Comparison of ENCODE assay signal across 9 mouse cellular contexts in genomic region chr7:110821068-110821467, GRCm38 (mm10). TPM values are rescaled to one million over a fixed set of nuclear protein-coding genes. Genes with fewer than 3 reads are reported as not detected.
DNase-seq lines count a peak whose midpoint lies in the region; ATAC-seq and TF ChIP-seq lines count a peak whose summit lies in the region.
"Had no signal": no experiment of that assay in that cellular context is flagged by ENCODE, and none has a peak within 500 bp of the region (broad histone marks: within the 10 kb centered on the region; RNA-seq: fewer than 3 reads in every experiment).

No protein-coding gene starts in this region.

- no peaks in the 10 kb centered on the region for H3K9me3 ChIP-seq in liver, postnatal 0 days (ENCODE audit: low read length)
- H3K9me3 ChIP-seq in forebrain, embryonic 10.5 days = no peaks in the 10 kb centered on the region

- no peak overlapping the region for H3K4me2 ChIP-seq in liver, postnatal 0 days (ENCODE audit: low read depth, low read length)

- H3K4me1 ChIP-seq in liver, postnatal 0 days (ENCODE audit: insufficient read depth) = peaks cover 46% of the 10 kb centered on the region
- no peaks in the 10 kb centered on the region for H3K4me1 ChIP-seq in forebrain, embryonic 10.5 days

- H3K36me3 ChIP-seq in liver, postnatal 0 days (replicated peaks; ENCODE audit: insufficient read depth, low read length) = peaks cover 54% of the 10 kb centered on the region
- H3K36me3 ChIP-seq in forebrain, embryonic 10.5 days (replicated peaks) = peaks cover 40% of the 10 kb centered on the region

- no peak for TF ChIP-seq EP300 in liver, postnatal 0 days (IDR thresholded peaks at IDR 0.05; ENCODE audit: low read depth)

- no peak overlapping the region for H3K4me3 ChIP-seq in liver, postnatal 0 days (ENCODE audit: low read depth, low read length)
- H3K4me3 ChIP-seq in forebrain, embryonic 10.5 days = no peak overlapping the region

- H3K9ac ChIP-seq in liver, postnatal 0 days (replicated peaks) = no peak overlapping the region

- peak; percentile 54 for TF ChIP-seq CTCF in liver, postnatal 0 days (IDR thresholded peaks at IDR 0.05; ENCODE audit: low read depth)

- DNase-seq in embryo, embryonic 10 days (ENCODE audit: low spot score) = peak; percentile 58
- no peak for DNase-seq in embryo, embryonic 9.5 days (ENCODE audit: extremely low spot score)
- peak; percentile 84 for DNase-seq in layer of hippocampus, adult 9-11 months
- DNase-seq in layer of hippocampus, adult 8-10 months (ENCODE audit: low spot score in 2 of 2) = no peak
- peak; percentile 53 for DNase-seq in embryo, embryonic 10.5 days (ENCODE audit: low spot score)
- DNase-seq in liver, postnatal 0 days = peak; percentile 21
- DNase-seq in forebrain, embryonic 10.5 days (ENCODE audit: extremely low spot score, low spot score) = no peak
- DNase-seq in cerebellum, postnatal 36 days = no peak

- no peak overlapping the region for H3K27ac ChIP-seq in liver, postnatal 0 days (ENCODE audit: low read depth)
- no peak overlapping the region for H3K27ac ChIP-seq in forebrain, embryonic 10.5 days

- no peak for ATAC-seq in liver, postnatal 0 days

- H3K27me3 ChIP-seq in liver, postnatal 0 days (ENCODE audit: insufficient read depth, low read length) = no peaks in the 10 kb centered on the region
- H3K27me3 ChIP-seq in forebrain, embryonic 10.5 days (ENCODE audit: poor library complexity, severe bottlenecking) = no peaks in the 10 kb centered on the region

- 50% methylated on average over 5 of the region's 5 CpGs for WGBS in liver, postnatal 0 days (ENCODE audit: insufficient replicate concordance)
- 67% methylated on average over 5 of the region's 5 CpGs for WGBS in forebrain, embryonic 10.5 days

RNA-seq across cellular contexts. Expression of gene Rnf141, which starts 23.2 kb away (rescaled TPM):
- 10 to 100 TPM; 72.8 to 92.5 (median 82.8) TPM for total RNA-seq in layer of hippocampus, adult 8-10 months (2022)
- 21.9 and 22.9 TPM in 2 replicates for polyA plus RNA-seq in liver, postnatal 0 days (2015; fragmentation: Nextera tagmentation; extraction: Ambion mirVana)
- 25.0 and 26.3 TPM in 2 replicates for polyA plus RNA-seq in forebrain, embryonic 10.5 days (2016; fragmentation: Nextera tagmentation; extraction: Ambion mirVana)

RNA-seq across cellular contexts. Expression of gene Lyve1, which starts 42.0 kb away (rescaled TPM):
- total RNA-seq in layer of hippocampus, adult 8-10 months (2022) = 1 to 10 TPM in 3 of 4 experiments, under 1 TPM in 1; 0.99 to 2.2 (median 1.6) TPM
- 37.4 and 45.7 TPM in 2 replicates for polyA plus RNA-seq in liver, postnatal 0 days (2015; fragmentation: Nextera tagmentation; extraction: Ambion mirVana)
- polyA plus RNA-seq in forebrain, embryonic 10.5 days (2016; fragmentation: Nextera tagmentation; extraction: Ambion mirVana) = 0.20 and 0.51 TPM in 2 replicates
- total RNA-seq: common myeloid progenitor, adult 5-6 weeks had no signal

RNA-seq across cellular contexts. Expression of gene Ampd3, which starts 53.1 kb away (rescaled TPM):
- 10 to 100 TPM; 25.4 to 37.7 (median 30.3) TPM for total RNA-seq in layer of hippocampus, adult 8-10 months (2022)
- 12.3 and 16.6 TPM in 2 replicates for polyA plus RNA-seq in liver, postnatal 0 days (2015; fragmentation: Nextera tagmentation; extraction: Ambion mirVana)
- polyA plus RNA-seq in forebrain, embryonic 10.5 days (2016; fragmentation: Nextera tagmentation; extraction: Ambion mirVana) = 1.2 and 1.5 TPM in 2 replicates

Comparison
In these comparisons a context has a peak if more than half of its experiments do, and no peak if none do; other contexts are left out.
1. DNase-seq: peak in embryo, embryonic 10 days (single experiment), layer of hippocampus, adult 9-11 months (single experiment), embryo, embryonic 10.5 days (single experiment) and liver, postnatal 0 days (single experiment); none in embryo, embryonic 9.5 days (single experiment), layer of hippocampus, adult 8-10 months (0 of 2), forebrain, embryonic 10.5 days (single experiment) and cerebellum, postnatal 36 days (0 of 2).
2. RNA of gene Lyve1, which starts 42.0 kb away (polyA plus RNA-seq): 37.4 to 45.7 TPM in liver, postnatal 0 days; 0.20 to 0.51 TPM in forebrain, embryonic 10.5 days; every median in the first group is over 10 times any median in the second.